ENCODE assay signal across 15 mouse cellular contexts in genomic region chr13:63597593-63597992, GRCm38 (mm10). TPM values are rescaled to one million over a fixed set of nuclear protein-coding genes. Genes with fewer than 3 reads are reported as not detected.
DNase-seq lines count a peak whose midpoint lies in the region; ATAC-seq lines count a peak whose summit lies in the region.
"Had no signal": no experiment of that assay in that cellular context is flagged by ENCODE, and none has a peak within 500 bp of the region (broad histone marks: within the 10 kb centered on the region; RNA-seq: fewer than 3 reads in every experiment).

No protein-coding gene starts in this region.

- no peak overlapping the region for H3K4me3 ChIP-seq in forebrain, embryonic 14.5 days (ENCODE audit: low read depth, low read length)
- no peak overlapping the region for H3K4me3 ChIP-seq in forebrain, embryonic 11.5 days (ENCODE audit: low read depth, low read length)
- H3K4me3 ChIP-seq in midbrain, embryonic 12.5 days = no peak overlapping the region
- H3K4me3 ChIP-seq in midbrain, embryonic 11.5 days (ENCODE audit: low read depth, low read length) = no peak overlapping the region
- no peak overlapping the region for H3K4me3 ChIP-seq in hindbrain, embryonic 14.5 days (replicated peaks; ENCODE audit: low read length)
- no peak overlapping the region for H3K4me3 ChIP-seq in limb, embryonic 10.5 days
- H3K4me3 ChIP-seq: limb, embryonic 12.5 days; megakaryocyte, embryonic 14.5 days had no signal

- H3K4me2 ChIP-seq in forebrain, embryonic 14.5 days (ENCODE audit: low read length) = no peak overlapping the region
- no peak overlapping the region for H3K4me2 ChIP-seq in forebrain, embryonic 11.5 days (ENCODE audit: low read depth, low read length, severe bottlenecking)
- no peak overlapping the region for H3K4me2 ChIP-seq in midbrain, embryonic 12.5 days (replicated peaks)
- H3K4me2 ChIP-seq in midbrain, embryonic 11.5 days = no peak overlapping the region
- no peak overlapping the region for H3K4me2 ChIP-seq in hindbrain, embryonic 14.5 days (replicated peaks)
- H3K4me2 ChIP-seq: limb, embryonic 12.5 days had no signal

- no peak overlapping the region for H3K27ac ChIP-seq in forebrain, embryonic 14.5 days (ENCODE audit: low read depth, low read length)
- no peak overlapping the region for H3K27ac ChIP-seq in forebrain, embryonic 11.5 days (ENCODE audit: low read depth, low read length)
- H3K27ac ChIP-seq in midbrain, embryonic 12.5 days (replicated peaks) = no peak overlapping the region
- no peak overlapping the region for H3K27ac ChIP-seq in midbrain, embryonic 11.5 days (ENCODE audit: low read depth, low read length)
- no peak overlapping the region for H3K27ac ChIP-seq in hindbrain, embryonic 14.5 days
- no peak overlapping the region for H3K27ac ChIP-seq in limb, embryonic 10.5 days
- H3K27ac ChIP-seq: limb, embryonic 12.5 days; liver, embryonic 14.5 days had no signal

- peak; percentile 62 for ATAC-seq in forebrain, embryonic 14.5 days
- ATAC-seq in forebrain, embryonic 11.5 days (replicated peaks; ENCODE audit: low FRiP score) = no peak
- ATAC-seq in midbrain, embryonic 12.5 days (ENCODE audit: low FRiP score, low read depth) = 0 out of 2 replicates have a peak, but pooled peaks have one; percentile 47
- ATAC-seq in midbrain, embryonic 11.5 days (ENCODE audit: low FRiP score) = no peak
- ATAC-seq in hindbrain, embryonic 14.5 days (ENCODE audit: low FRiP score) = peak; percentile 65; the same call in 1 of the 2 replicates
- ATAC-seq: activated CD4-positive, CD25-positive, alpha-beta regulatory T cell, adult 4 months; inflammation-experienced regulatory T-cells, adult 6 months had no signal

- H3K27me3 ChIP-seq in forebrain, embryonic 14.5 days (replicated peaks; ENCODE audit: control insufficient read depth, insufficient read depth, low read length) = no peaks in the 10 kb centered on the region
- no peaks in the 10 kb centered on the region for H3K27me3 ChIP-seq in forebrain, embryonic 11.5 days (ENCODE audit: control insufficient read depth, insufficient read depth, low read length)
- peaks cover 24% of the 10 kb centered on the region for H3K27me3 ChIP-seq in midbrain, embryonic 12.5 days
- H3K27me3 ChIP-seq in midbrain, embryonic 11.5 days (ENCODE audit: control insufficient read depth, insufficient read depth, low read length) = no peaks in the 10 kb centered on the region
- no peaks in the 10 kb centered on the region for H3K27me3 ChIP-seq in hindbrain, embryonic 14.5 days (ENCODE audit: control insufficient read depth, insufficient read depth, low read length)
- no peaks in the 10 kb centered on the region for H3K27me3 ChIP-seq in limb, embryonic 10.5 days (ENCODE audit: low read depth, poor library complexity, severe bottlenecking)
- H3K27me3 ChIP-seq: limb, embryonic 12.5 days had no signal

- no peaks in the 10 kb centered on the region for H3K36me3 ChIP-seq in forebrain, embryonic 14.5 days (ENCODE audit: control insufficient read depth, insufficient read depth, low read length)
- no peaks in the 10 kb centered on the region for H3K36me3 ChIP-seq in forebrain, embryonic 11.5 days (ENCODE audit: control insufficient read depth, insufficient read depth, low read length)
- H3K36me3 ChIP-seq in midbrain, embryonic 12.5 days = no peaks in the 10 kb centered on the region
- no peaks in the 10 kb centered on the region for H3K36me3 ChIP-seq in midbrain, embryonic 11.5 days (ENCODE audit: control insufficient read depth, insufficient read depth, low read length)
- H3K36me3 ChIP-seq in hindbrain, embryonic 14.5 days (replicated peaks; ENCODE audit: control insufficient read depth, insufficient read depth) = no peaks in the 10 kb centered on the region
- no peaks in the 10 kb centered on the region for H3K36me3 ChIP-seq in limb, embryonic 10.5 days
- H3K36me3 ChIP-seq: limb, embryonic 12.5 days had no signal

- no peak overlapping the region for H3K9ac ChIP-seq in forebrain, embryonic 14.5 days (ENCODE audit: low read length)
- H3K9ac ChIP-seq in forebrain, embryonic 11.5 days (ENCODE audit: low read length) = no peak overlapping the region
- no peak overlapping the region for H3K9ac ChIP-seq in midbrain, embryonic 12.5 days (replicated peaks)
- H3K9ac ChIP-seq in midbrain, embryonic 11.5 days (ENCODE audit: low read length) = no peak overlapping the region
- H3K9ac ChIP-seq in hindbrain, embryonic 14.5 days = no peak overlapping the region
- H3K9ac ChIP-seq: limb, embryonic 12.5 days; liver, embryonic 14.5 days had no signal

- peak; percentile 60 for DNase-seq in forebrain, embryonic 14.5 days (ENCODE audit: low spot score)
- DNase-seq in forebrain, embryonic 11.5 days (ENCODE audit: low spot score) = no peak
- no peak for DNase-seq in midbrain, embryonic 11.5 days (ENCODE audit: low spot score, missing footprints)
- peak; percentile 11 for DNase-seq in Muller cell, postnatal 12 days (ENCODE audit: inconsistent ontology term)
- peak; percentile 49 for DNase-seq in hindbrain, embryonic 14.5 days (ENCODE audit: low spot score)
- DNase-seq in limb, embryonic 10.5 days (ENCODE audit: low spot score) = no peak
- no peak for DNase-seq in urinary bladder, adult 18-20 months (ENCODE audit: low spot score in 2 of 2)
- DNase-seq: cerebellum, adult 11-12 months; cerebellum, postnatal 36 days had no signal

- 38% methylated on average over 3 of the region's 3 CpGs for WGBS in forebrain, embryonic 14.5 days
- WGBS in forebrain, embryonic 11.5 days = 77% methylated on average over 3 of the region's 3 CpGs
- 62% methylated on average over 3 of the region's 3 CpGs for WGBS in midbrain, embryonic 12.5 days
- 62% methylated on average over 3 of the region's 3 CpGs for WGBS in midbrain, embryonic 11.5 days
- 45% methylated on average over 3 of the region's 3 CpGs for WGBS in hindbrain, embryonic 14.5 days
- WGBS in limb, embryonic 10.5 days = 88% methylated on average over 3 of the region's 3 CpGs

- H3K4me1 ChIP-seq in forebrain, embryonic 14.5 days (ENCODE audit: control insufficient read depth, insufficient read depth, low read length) = no peaks in the 10 kb centered on the region
- 0 out of 2 replicates have a peak, but pooled peaks cover 5% of the 10 kb centered on the region for H3K4me1 ChIP-seq in forebrain, embryonic 11.5 days (replicated peaks; ENCODE audit: control insufficient read depth, insufficient read depth, low read length)
- peaks cover 15% of the 10 kb centered on the region; the same call in 1 of the 2 replicates for H3K4me1 ChIP-seq in midbrain, embryonic 12.5 days
- peaks cover 6% of the 10 kb centered on the region for H3K4me1 ChIP-seq in midbrain, embryonic 11.5 days (ENCODE audit: control insufficient read depth, insufficient read depth, low read length)
- H3K4me1 ChIP-seq in hindbrain, embryonic 14.5 days (replicated peaks; ENCODE audit: control insufficient read depth, insufficient read depth, low read length) = no peaks in the 10 kb centered on the region
- H3K4me1 ChIP-seq in limb, embryonic 10.5 days = peaks cover 8% of the 10 kb centered on the region

- no peaks in the 10 kb centered on the region for H3K9me3 ChIP-seq in forebrain, embryonic 14.5 days (replicated peaks; ENCODE audit: control insufficient read depth, low read length)
- H3K9me3 ChIP-seq in forebrain, embryonic 11.5 days (ENCODE audit: control insufficient read depth, low read length) = no peaks in the 10 kb centered on the region
- H3K9me3 ChIP-seq in midbrain, embryonic 12.5 days = no peaks in the 10 kb centered on the region
- H3K9me3 ChIP-seq in midbrain, embryonic 11.5 days (ENCODE audit: control insufficient read depth, low read length) = no peaks in the 10 kb centered on the region
- no peaks in the 10 kb centered on the region for H3K9me3 ChIP-seq in hindbrain, embryonic 14.5 days (ENCODE audit: control insufficient read depth, low read length)
- no peaks in the 10 kb centered on the region for H3K9me3 ChIP-seq in limb, embryonic 10.5 days (replicated peaks)
- H3K9me3 ChIP-seq: limb, embryonic 12.5 days; megakaryocyte, embryonic 14.5 days had no signal

RNA-seq across cellular contexts. Expression of gene Ptch1, which starts 24.2 kb away (rescaled TPM):
- 9.7 and 11.3 TPM in 2 replicates for polyA plus RNA-seq in forebrain, embryonic 14.5 days (2014; fragmentation: Nextera tagmentation; extraction: Ambion mirVana)
- polyA plus RNA-seq in forebrain, embryonic 11.5 days (2014; fragmentation: Nextera tagmentation; extraction: Ambion mirVana) = 25.1 and 26.0 TPM in 2 replicates
- 18.6 and 24.5 TPM in 2 replicates for polyA plus RNA-seq in midbrain, embryonic 12.5 days (2016; fragmentation: Nextera tagmentation; extraction: Ambion mirVana)
- polyA plus RNA-seq in midbrain, embryonic 11.5 days (2014; fragmentation: Nextera tagmentation; extraction: Ambion mirVana) = 22.6 and 22.9 TPM in 2 replicates
- 22.7 and 24.2 TPM in 2 replicates for polyA plus RNA-seq in hindbrain, embryonic 14.5 days (2014; fragmentation: Nextera tagmentation; extraction: Ambion mirVana)
- 18.2 and 19.0 TPM in 2 replicates for polyA plus RNA-seq in limb, embryonic 10.5 days (2016; fragmentation: Nextera tagmentation; extraction: Ambion mirVana)

Comparison
In these comparisons a context has a peak if more than half of its experiments do, and no peak if none do; other contexts are left out.
1. ATAC-seq: peak in forebrain, embryonic 14.5 days (single experiment), midbrain, embryonic 12.5 days (single experiment) and hindbrain, embryonic 14.5 days (single experiment); none in forebrain, embryonic 11.5 days (single experiment) and midbrain, embryonic 11.5 days (single experiment).
2. DNase-seq: peak in forebrain, embryonic 14.5 days (single experiment), Muller cell, postnatal 12 days (single experiment) and hindbrain, embryonic 14.5 days (single experiment); none in forebrain, embryonic 11.5 days (single experiment), midbrain, embryonic 11.5 days (single experiment), limb, embryonic 10.5 days (single experiment) and urinary bladder, adult 18-20 months (0 of 2).